Mouse (Mus musculus) lung, postnatal 25 days (tissue): ENCODE results near the gene Mgat5.

Experiments
- DNase-seq: peaks from one replicate; pipeline ENCODE4 v3.0.0; 2022; ENCODE audit warnings: low spot score

Gene Mgat5

DNA sequence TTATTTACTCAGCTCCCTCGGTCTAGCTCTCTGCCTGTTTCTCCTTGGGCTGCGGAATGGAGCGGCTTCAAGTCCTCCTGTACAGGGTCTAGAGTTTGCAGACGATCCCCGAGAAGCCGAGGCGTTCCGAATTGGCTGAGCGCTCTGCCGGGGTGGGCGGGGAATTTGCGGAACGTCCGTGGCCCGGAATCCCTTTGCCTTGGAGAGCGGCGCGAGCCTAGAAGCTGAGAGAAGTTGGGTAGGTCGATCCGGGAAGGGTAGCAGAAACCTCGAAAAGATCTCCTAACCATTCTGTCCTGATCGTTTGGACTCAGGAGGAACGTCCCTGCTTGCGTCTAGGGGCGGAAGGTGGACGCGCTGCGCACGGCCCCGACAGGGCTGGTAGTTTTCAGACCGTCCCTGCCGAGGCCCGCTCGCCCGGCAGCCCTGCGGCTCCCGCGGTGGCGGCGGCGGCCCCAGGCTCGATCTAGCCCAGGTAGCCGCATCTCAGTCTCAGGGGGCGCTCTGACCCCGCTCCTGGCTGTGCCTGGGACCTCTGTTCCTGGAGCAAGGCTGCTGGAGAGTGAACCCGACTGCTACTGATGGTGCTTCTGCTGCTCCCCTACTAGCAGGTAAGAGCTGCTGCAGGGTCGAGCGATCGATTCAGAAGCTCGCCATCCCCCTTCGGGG is at the start of gene Mgat5:
TSS of gene Mgat5 (plus strand) at position 199 of the 669 bp plus-strand sequence.
- DNase-seq: peak; percentile 92

DNA sequence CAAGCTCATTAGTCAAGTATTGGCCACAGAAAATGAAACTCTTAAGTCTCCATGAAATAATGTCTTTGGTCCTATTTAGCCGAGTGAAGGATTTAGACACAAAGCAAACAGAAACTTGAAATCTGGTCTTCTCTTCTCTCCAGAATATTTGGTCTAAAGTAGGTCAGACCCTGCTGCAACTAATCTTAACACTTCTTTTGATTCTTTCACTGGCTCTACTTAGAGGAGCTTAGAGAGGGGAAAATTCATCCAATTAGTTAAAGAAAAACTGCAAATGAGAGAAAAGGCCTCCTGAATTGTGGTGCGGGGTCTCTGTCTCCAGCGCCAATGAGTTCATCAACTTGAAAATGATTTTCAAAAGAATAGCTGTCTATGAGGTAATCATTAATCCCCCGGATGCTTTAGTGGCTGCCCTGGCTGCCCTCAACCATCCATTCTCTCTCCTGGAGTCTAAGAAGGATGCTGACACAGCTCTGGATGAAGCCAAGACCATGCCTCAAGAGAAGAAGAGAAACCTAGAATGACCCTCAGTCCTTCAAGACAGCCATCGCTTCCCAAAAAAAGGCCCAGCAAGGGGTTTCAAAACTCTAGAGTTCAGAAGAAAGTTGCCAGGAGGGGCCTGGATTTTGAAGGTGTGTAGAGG is 44.6 kb upstream of the Mgat5 start:
- DNase-seq: no peak

DNA sequence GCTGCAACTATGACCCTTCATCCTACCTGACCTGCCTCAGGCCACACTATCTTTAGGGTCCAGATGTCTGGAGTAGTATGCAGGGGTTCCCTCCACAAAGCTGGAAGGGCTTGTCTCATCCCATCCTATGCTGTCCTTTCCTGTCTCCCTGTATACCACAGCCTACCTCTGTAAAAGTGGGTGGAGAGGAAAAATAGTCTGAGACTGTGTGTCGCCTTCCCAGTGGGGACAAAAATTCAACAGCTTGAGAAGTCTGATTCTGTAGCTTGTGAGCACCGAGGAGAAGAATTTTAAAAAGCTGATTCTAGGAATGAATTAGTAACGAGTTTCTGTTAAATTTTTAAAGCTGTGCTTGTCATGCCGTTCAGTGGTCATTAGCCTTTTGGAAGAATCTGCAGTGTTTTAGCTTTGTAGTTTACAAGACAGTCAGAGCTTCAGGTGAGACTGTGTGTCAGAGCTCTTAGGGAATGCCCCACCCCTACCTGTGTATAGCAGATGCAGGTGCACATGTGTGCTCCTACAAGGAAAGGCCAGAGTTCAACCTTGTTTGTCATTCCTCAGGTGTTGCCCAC is 40.1 kb upstream of the Mgat5 start:
- no peak for DNase-seq

DNA sequence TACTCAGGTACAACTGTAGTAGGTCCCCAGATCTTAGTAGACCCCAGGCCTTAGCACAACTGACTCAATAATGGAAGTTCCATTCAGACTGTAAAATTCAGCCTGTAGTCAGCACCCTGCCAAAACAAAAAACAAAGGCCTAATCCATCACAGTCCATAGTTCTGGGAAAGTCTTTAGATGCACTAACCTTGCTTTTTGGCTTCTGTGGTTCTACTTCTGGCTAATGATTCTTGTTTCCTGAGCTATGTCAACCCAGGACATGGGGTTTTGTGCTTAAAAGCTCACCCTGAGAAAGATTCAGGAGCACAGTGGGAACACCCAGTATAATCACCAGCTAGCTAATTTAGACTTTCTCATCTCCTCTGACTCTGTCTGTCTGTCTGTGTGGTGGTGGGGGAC is 38.3 kb upstream of the Mgat5 start:
- no peak for DNase-seq

DNA sequence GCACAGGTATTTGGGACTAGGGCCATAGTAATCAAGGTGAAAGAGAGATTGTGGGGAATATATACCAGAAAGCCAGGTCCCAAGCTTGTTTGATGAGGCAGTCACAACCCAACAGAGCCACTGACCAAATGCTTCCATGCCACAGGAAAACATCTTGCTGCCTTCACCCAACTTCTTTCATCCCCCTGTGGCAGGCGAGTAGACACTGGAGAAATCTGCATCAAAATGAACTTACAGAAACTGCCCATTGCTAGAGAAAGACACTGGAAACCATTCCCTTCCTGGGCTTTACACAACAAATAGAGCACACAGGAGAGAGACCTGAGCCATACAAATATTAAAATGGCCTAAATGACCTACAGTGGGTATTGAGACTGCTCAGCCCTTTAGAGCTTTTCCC is 37.2 kb upstream of the Mgat5 start:
- no peak for DNase-seq

DNA sequence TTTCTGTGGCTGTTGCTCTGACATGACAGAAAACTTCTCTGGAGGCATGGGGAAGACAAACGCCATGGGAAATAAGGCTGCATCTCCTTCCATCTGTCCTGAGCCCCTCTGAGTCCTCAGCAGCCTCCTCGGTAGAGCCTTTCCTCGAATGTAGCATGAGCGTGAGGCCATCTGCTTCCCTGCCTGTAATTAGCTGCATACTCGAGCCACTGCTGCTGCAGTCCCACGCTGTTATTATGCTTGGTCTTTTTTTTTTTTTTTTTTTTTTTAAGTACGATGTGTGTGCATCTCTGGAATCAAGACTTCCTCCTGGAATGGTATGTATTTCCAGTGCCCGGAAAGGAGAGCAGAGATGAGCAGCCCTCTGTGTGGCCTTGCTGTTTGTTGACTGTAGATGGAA is 36.6 kb upstream of the Mgat5 start:
- no peak for DNase-seq

DNA sequence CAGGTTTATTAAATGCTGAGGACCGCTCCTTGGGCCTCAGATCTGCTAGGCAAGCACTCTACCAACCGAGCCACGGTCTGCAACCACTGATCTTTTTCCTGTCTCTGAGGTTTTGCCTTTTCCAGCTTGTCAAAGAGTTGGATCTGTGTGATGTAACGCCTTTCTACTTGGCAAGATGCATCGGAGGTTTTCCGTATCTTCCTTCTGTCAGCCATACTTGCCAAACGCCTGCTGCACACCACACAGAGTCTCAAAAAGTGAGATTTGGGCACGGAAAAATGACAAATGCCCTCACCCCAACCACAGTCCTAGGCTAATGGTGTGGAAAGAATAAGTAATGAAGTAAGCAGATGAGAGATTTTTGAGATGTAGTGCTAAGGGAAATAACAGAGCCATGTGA is 35.3 kb upstream of the Mgat5 start:
- no peak for DNase-seq

DNA sequence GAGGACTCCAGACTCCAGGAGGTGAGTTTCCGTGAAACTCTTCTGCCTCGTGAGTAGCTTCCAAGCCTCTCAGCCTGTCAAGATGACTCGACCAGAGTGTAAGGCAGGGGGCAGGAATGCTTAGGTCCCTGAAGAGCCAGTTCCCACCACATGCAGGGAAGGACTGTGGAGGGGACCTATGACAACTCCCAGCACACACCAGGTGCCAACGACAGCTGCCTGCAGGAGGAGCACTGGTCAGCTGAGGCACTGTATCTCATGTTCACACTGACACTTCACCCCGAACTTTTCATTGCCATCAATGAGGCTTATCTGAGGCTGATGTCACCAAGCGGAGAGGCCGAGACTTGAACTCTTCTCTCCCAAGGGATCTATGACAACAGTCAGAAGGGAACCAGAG is 33.5 kb upstream of the Mgat5 start:
- DNase-seq: no peak

DNA sequence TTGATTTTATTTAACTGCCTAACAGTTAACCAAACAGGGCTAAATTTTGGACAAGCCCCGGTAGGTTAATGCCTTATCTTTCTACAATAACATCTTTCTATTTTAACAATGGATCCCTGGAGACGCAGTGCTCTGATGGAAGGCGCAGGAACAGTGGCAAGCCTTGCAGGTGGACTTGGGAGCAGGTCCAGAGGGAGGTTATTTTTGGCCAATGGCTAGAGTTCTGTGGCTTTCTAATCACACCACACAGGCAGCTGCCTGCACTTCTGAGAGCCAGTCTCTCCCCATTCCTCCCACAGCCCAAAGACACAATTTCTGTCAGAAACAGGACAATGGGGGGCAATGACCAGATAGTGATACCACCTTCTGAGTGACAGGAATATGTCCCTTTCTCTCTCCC is 31.4 kb upstream of the Mgat5 start:
- DNase-seq: no peak

DNA sequence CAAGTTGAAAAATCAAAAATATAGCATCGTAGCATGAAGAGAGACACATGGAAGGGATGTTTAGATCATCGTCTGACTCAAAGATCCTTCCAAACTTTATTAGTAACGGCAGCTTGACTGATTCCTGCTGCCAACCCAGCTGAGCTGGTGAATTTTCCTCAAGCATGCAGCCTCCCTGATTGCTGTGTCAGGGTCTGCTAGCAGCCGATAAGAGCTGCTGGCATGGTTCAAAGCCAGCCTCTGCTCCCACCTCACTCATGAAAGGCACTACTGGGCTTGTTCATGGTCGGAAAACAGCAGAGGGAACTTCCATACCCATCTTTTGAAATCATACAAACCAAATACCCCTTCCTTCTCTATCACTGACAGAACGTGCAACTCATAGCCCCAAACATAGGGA is 12.4 kb upstream of the Mgat5 start:
- no peak for DNase-seq

DNA sequence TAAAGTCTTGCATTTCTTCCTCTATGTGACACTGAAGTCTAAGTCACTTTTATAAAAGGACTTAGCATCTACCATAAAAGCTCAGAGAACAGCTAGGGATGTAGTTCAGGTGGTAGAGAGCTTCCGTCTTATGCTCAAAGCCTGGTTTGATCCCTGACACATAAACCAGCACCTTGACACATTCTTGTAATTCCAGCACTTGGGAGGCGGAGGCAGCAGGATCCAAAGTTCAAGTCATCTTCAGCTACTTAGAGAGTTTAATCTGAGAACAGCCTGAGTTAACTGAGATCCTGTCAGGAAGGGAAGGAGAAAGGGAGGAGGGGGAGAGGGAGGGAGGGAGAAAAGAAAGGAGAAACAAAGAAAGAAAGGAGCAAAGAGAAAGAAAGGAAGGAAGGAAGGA is 5.6 kb upstream of the Mgat5 start:
- no peak for DNase-seq

DNA sequence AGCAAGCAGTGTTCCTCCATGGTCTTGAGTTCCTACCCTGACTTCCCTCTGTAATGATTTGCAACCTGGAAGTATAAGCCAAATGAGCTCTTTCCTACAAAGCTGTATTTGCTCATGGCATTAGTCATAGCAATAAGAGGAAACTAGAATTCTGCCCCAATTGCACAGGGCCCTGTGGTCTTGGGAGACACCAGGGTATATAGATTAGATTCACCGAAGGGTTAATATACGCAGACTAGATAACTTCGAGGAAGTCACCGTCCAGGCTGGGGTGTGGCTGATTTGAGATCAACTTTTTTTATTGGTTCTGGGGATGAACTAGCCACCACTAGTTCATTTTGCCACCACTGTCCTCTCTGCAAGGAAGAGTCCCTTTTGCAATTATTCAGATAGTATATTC is 2.5 kb upstream of the Mgat5 start:
- no peak for DNase-seq

DNA sequence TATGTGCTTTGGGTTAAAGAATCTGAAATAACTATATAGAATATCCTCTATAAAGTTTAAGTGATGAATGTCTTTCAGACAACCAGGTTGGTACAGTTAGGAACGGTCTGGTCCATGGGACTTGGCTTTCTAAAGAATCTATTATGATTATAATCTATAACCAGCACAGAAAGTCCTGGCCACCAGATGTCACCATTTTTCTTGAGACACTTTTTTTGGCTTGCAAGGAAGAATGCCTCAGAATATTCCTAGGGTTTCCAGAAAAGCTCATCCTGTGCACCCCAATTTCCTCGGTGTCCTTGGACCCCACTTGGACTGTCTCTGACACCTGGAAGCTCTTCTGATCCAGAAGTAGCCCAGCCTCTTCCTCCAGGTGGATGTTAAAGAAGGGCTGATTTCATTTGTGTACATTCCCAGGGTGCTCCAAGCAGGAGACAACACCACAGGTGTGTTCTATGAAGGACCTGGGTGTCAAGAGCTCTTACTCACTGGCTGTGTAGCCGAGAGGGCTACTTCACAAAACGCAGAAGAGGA is 1.5 kb upstream of the Mgat5 start:
- peak; percentile 45 for DNase-seq

DNA sequence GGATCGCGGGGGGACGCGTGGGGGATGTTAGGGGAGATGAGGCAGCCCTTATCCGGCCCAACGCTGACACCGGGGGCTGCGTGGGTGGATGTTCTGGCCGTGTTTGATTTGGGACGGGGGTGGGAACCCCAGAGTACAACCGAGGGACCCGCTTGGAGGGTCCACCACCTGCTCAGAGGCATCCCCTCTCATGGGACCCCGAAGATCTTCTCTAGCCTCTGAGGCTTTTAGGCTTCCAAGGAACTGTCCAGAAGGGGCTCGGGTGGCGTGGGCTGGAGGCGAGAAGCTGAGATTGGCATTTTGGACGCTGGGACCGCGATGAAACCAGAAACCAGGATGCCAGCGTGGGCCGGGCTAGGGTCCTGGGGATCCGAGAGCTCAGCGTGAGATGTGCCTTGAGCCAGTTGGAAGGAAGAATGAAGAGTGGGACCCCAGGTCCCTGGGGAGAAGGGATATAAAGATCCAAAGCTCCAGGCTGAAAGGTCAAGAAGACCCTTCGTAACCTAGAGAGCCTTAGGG is 745 bp downstream of the Mgat5 start:
- DNase-seq: no peak

DNA sequence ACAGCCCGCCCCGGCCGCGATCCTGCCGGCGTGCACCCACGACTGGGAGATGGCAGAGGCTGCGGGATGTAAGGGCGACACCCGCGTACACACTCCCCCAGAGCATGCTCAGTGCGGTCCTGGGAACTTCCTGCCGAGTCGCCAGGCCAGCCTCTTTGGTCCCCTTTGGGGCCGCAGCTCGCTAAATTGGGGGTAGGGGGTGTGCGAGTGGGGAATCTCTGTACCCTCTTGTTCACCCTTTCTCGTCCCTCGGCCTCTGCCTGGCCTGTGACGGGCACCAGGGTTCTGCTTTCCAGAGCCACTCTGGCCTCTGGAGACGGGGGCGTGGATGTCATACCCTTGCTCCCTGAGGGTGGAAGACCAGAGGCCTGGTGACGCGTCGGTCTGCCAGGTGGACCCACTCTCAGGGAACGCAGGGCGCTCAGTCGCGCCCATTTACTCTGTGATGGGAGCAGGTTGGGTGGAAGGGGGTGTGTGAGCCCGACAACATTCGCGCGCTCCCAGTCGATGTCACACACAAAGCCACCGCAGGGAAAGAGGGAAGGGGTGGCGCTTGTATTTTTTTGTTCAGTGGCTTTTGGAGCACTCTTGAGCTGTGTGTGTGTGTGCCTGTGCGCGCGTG is 1.3 kb downstream of the Mgat5 start:
- peak; percentile 24 for DNase-seq

DNA sequence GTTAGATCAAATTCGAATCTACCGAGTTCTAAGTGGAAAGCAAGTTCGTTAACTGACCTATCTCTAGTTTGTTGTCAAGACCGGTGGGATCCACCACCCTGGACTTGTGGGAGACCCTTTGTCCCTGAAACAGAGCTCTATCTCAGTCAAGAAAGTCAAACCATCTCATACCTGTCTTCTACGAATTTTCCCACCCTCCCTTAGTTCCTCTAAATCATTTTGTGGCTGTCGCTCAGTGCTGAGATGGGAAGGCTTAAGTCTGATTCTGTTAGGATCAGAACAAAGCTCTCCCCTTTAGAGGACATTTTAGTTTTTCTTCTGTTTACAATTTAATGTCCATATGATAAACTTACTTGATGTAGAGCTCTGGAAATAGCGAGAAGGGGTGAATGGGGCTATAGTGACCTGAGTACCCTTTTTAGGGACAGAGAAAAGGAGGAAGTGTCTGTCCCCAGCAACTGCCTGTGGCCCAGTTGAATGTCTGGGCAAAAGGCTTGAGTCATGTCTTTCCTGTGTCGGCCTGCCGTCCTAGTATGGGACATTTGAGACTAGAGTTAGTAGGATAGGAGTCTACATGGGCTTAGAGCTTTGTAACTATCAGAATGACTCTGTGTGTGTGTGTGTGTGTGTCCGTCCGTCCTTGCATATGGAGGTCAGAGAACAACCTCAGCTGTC is 2.2 kb downstream of the Mgat5 start:
- DNase-seq: no peak

DNA sequence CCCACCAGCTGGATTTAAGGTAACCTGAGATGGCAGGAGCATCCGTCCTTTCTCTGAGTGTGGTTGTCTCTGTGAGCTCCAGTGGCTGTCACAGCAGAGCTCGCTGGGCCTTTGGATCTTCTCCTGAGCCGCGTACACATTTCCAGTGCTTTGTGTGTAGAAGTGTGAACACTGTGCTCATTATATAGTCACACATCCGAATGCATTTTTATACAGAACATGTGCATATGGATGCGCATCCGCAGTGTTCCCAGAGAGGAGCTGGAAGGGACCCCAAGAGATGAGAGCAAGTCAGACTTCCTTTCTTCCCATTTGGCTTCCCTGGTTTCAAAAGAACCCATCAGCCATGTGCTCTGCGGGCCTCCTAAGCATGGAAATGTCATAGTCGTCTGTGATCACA is 3.4 kb downstream of the Mgat5 start:
- no peak for DNase-seq

DNA sequence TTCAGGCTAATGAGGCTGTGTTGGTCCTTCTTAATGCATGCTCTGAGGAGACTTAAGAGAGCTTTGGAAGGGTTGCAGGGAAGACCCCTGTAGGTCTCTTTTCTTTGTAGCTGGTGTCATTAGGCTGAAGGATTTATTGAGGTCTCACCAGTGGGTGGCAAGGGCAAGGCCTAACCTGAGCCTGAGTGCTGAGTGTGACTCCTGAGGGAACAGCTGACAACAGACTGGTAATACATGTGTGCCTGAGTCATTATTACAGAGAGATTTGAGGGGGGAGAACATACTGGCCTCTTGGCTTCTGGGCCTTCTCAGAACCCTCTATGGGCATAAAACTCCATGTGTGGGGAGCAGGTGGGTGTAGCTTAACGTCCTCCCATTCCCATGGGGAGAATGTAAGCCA is 8.0 kb downstream of the Mgat5 start:
- no peak for DNase-seq

DNA sequence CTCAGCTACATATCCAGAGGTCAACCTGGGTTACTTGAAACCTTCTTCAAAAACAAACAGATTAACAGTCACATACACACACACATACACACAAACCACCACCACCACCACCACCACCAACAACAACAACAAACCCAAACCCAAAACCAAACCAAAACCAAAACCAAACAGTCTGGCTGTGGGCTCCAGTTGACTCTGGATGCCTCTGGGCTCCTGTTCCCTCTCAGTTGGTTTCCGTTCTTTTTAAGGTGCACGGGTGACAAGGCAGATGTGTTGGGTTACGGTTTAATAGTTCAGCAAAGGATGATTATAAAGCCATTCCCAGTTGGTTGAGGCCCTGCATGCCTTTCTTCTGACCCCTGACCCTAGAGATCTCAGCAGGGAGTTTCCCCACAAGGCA is 8.6 kb downstream of the Mgat5 start:
- no peak for DNase-seq

DNA sequence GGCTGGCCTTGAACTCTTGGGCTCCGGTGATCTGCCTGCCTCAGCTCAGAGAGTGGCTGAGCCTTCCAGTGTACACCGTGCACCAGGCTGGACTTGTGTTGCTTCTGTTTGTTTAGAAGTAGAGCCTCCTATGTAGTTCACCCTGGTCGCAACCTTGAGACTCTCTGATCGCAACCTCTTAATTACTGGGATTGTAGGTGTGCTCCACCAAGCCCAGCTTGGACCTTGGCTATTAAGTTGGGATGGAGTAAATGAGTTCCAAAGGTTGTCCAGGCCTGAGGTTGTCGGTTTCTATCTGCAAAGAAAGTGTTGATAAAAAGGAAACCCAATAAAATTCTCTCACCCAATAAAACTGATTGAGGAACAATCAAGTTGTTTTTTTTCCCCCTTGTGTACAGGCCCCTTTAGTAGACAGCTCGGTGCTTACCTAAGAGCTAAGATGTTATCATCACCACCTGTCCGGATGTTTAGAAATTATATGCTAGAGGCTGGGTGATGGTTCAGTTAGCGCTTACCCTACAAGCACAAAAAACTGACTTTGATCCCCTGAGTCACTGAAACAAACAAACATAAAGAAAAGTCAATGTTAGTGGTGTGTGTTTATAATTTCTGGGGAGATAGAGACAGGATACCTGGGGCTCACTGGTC is 9.9 kb downstream of the Mgat5 start:
- no peak for DNase-seq

DNA sequence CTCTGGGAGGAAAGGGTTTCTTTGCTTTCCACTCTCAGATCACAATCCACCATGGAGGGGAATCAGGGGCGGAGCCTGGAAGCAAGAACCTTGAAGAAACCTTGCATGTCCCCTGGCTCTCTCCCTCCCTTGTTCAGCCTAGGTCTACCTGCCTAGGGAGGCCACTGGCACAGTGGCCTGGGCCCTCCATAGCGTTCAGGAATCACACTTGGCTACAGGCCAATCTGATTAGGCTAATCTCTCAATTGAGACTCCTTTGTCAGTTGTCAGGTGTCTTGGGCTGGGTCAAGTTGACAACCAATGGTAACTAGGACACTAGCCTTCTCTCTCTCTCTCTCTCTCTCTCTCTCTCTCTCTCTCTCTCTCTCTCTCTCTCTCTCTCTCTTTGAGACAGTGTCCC is 12.2 kb downstream of the Mgat5 start:
- no peak for DNase-seq

DNA sequence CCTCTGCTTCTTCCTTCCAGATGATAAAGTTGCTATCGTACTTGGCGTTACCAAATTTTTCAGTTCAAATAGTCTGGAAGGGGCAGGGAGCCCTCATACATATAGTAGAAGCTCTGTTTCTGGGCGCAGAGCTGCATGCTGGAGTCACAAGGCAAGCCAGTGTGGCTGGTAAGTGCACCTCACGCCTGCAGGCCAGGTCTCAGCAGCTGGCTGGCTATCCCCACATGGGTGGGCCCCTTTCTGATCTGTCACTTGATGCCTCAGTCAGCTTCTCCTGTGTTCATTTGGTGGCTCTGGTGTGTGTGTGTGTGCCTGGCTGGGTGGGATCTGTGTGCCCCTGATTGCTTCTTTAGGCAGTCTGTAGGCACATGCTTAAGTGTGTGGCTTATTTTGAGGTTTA is 12.8 kb downstream of the Mgat5 start:
- DNase-seq: no peak
